Mouse (Mus musculus): ENCODE measurements around the gene Sowahb. TPM values are rescaled to one million over a fixed set of nuclear protein-coding genes. Genes with fewer than 3 reads are reported as not detected.

The Sowahb gene
- polyA plus RNA-seq (2014; fragmentation: Illumina TruSeq; extraction: RNeasy Lipid Tissue Mini Kit (QIAGEN cat#74804); ENCODE audit: low read depth, low replicate concordance), result 10.6 TPM

GRCm38 (mm10) chr5:93044584-93045370 lies at the start of gene Sowahb:
Gene Sowahb, minus strand, starts transcription at chr5:93045022.

GRCm38 (mm10) chr5:93092857-93093622 lies 48.2 kb upstream of the Sowahb start, which contains the start of gene Sept11:
Gene Sept11, plus strand, starts transcription at chr5:93093437.

Other genes starting within 250 kb of the Sowahb start
- 26.5 TPM for gene Sept11, start 48.4 kb upstream of the Sowahb start, polyA plus RNA-seq (2014; fragmentation: Illumina TruSeq; extraction: RNeasy Lipid Tissue Mini Kit (QIAGEN cat#74804); ENCODE audit: low read depth, low replicate concordance)
- 886 TPM for gene Ccni, start 161.5 kb upstream of the Sowahb start, polyA plus RNA-seq (2014; fragmentation: Illumina TruSeq; extraction: RNeasy Lipid Tissue Mini Kit (QIAGEN cat#74804); ENCODE audit: low read depth, low replicate concordance)
- gene 2010109A12Rik, start 161.5 kb upstream of the Sowahb start, polyA plus RNA-seq (2014; fragmentation: Illumina TruSeq; extraction: RNeasy Lipid Tissue Mini Kit (QIAGEN cat#74804); ENCODE audit: low read depth, low replicate concordance), result 3.2 TPM
- 267 TPM for gene Ccng2, start 222.2 kb upstream of the Sowahb start, polyA plus RNA-seq (2014; fragmentation: Illumina TruSeq; extraction: RNeasy Lipid Tissue Mini Kit (QIAGEN cat#74804); ENCODE audit: low read depth, low replicate concordance)